8 mouse cellular contexts compared by ENCODE assay signal in the genomic region with DNA sequence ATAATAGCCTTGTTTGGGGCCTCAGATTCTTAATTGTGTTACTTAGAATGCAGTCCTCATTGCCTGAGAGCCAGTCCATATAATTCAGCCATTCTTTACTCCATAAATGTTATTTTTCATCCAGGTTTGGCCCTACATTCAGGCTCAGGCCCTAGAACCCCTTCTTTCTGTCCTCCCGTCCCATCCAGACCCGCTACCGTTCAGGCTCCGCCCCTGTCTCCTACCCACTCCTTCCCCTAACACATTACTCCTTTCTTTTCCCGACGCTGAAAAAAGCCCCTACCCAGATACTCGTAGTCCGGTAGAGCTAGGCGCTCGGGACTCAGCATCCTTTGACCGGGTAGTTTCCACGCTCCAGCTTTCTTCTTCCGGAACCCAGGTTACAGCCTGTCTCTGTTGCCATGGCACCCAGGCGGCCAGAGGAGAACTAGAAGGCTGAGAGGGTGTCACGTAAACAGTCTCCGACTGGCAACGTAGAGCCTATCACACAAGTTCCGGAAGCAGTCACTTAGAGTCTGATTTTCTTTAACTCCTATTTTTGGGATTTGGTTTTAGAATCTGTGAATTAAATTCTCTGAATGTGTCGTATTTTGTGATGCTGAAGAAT. TPM values are rescaled to one million over a fixed set of nuclear protein-coding genes. Genes with fewer than 3 reads are reported as not detected.
A peak's percentile ranks its signal among the peaks of the same experiment; 100 is the strongest.
DNase-seq lines count a peak whose midpoint lies in the region; ATAC-seq and TF ChIP-seq lines count a peak whose summit lies in the region.

A gene (minus strand): TSS at position 419 of the 607 bp plus-strand sequence.

- WGBS in cerebellum, adult 2 months: under 1% methylated on average over 19 of the region's 19 CpGs
- WGBS in forebrain, postnatal 0 days: under 1% methylated on average over 19 of the region's 19 CpGs
- WGBS in lung, adult 2 months: 2% methylated on average over 19 of the region's 19 CpGs
- WGBS in neural tube, embryonic 15.5 days: 1% methylated on average over 19 of the region's 19 CpGs

- no peaks in the 10 kb centered on the region for H3K27me3 ChIP-seq in cerebellum, adult 2 months (ENCODE audit: control insufficient read depth, insufficient read depth, low read length)
- no peaks in the 10 kb centered on the region for H3K27me3 ChIP-seq in forebrain, postnatal 0 days (ENCODE audit: insufficient read depth, low read length)
- H3K27me3 ChIP-seq in neural tube, embryonic 15.5 days (replicated peaks): no peaks in the 10 kb centered on the region

- no peaks in the 10 kb centered on the region for H3K9me3 ChIP-seq in forebrain, postnatal 0 days (ENCODE audit: low read length)
- H3K9me3 ChIP-seq in neural tube, embryonic 15.5 days (replicated peaks): no peaks in the 10 kb centered on the region

- intact Hi-C loops in heart, postnatal 36 days (cut with DNase I): no loop called here

- no peak for TF ChIP-seq CTCF in cerebellum, adult 2 months (IDR thresholded peaks at IDR 0.05; ENCODE audit: borderline replicate concordance, insufficient read depth, low read depth, low read length)
- no peak for TF ChIP-seq CTCF in forebrain, postnatal 0 days (IDR thresholded peaks at IDR 0.05; ENCODE audit: low read depth)
- no peak for TF ChIP-seq CTCF in layer of hippocampus, adult 2 months (conservative IDR thresholded peaks at IDR 0.05)
- no peak for TF ChIP-seq CTCF in lung, adult 2 months (IDR thresholded peaks at IDR 0.05; ENCODE audit: insufficient read depth, low read length)

- DNase-seq in MEL-GATA-1-ER (ENCODE audit: extremely low read depth, low read depth): peak; percentile 88
- DNase-seq in cerebellum, adult 2 months: peak; percentile 88 to 92
- DNase-seq in forebrain, postnatal 0 days: peak; percentile 95
- DNase-seq in heart, postnatal 36 days: peak; percentile 82 to 83
- DNase-seq in layer of hippocampus, adult 2 months (ENCODE audit: low spot score in 2 of 2): peak; percentile 88
- DNase-seq in lung, adult 2 months: peak; percentile 80
- peak; percentile 91 for DNase-seq in testis, postnatal 10 days (ENCODE audit: low spot score)

- no peaks in the 10 kb centered on the region for H3K4me1 ChIP-seq in cerebellum, adult 2 months (ENCODE audit: control insufficient read depth, insufficient read depth, low read length)
- peaks cover 7% of the 10 kb centered on the region for H3K4me1 ChIP-seq in forebrain, postnatal 0 days (ENCODE audit: insufficient read depth)
- H3K4me1 ChIP-seq in lung, adult 2 months (ENCODE audit: control insufficient read depth, insufficient read depth, low read length): peaks cover 7% of the 10 kb centered on the region
- peaks cover 14% of the 10 kb centered on the region for H3K4me1 ChIP-seq in neural tube, embryonic 15.5 days

- peak; percentile 32; the same call in 1 of the 2 replicates for TF ChIP-seq POLR2A in cerebellum, adult 2 months (IDR thresholded peaks at IDR 0.05; ENCODE audit: borderline replicate concordance, insufficient read depth, low read length)
- no peak for TF ChIP-seq POLR2A in lung, adult 2 months (IDR thresholded peaks at IDR 0.05; ENCODE audit: borderline replicate concordance, extremely low read depth, low read depth, low read length)

- peak within 1 kb of the TSS; percentile 56 for H3K4me2 ChIP-seq in forebrain, postnatal 0 days (ENCODE audit: low read depth)
- peak within 1 kb of the TSS; percentile 63 for H3K4me2 ChIP-seq in neural tube, embryonic 15.5 days

- H3K27ac ChIP-seq in cerebellum, adult 2 months (ENCODE audit: insufficient read depth, low read length): no peak within 1 kb of the TSS
- H3K27ac ChIP-seq in forebrain, postnatal 0 days (ENCODE audit: low read depth, low read length): peak within 1 kb of the TSS; percentile 75
- H3K27ac ChIP-seq in layer of hippocampus, adult 2 months: peak within 1 kb of the TSS; percentile 88
- peak within 1 kb of the TSS; percentile 85 for H3K27ac ChIP-seq in neural tube, embryonic 15.5 days (replicated peaks)

- no peaks in the 10 kb centered on the region for H3K36me3 ChIP-seq in forebrain, postnatal 0 days (ENCODE audit: insufficient read depth)
- no peaks in the 10 kb centered on the region for H3K36me3 ChIP-seq in neural tube, embryonic 15.5 days

- peak; percentile 100 for ATAC-seq in forebrain, postnatal 0 days
- ATAC-seq in neural tube, embryonic 15.5 days (ENCODE audit: low FRiP score): peak; percentile 97

- H3K4me3 ChIP-seq in cerebellum, adult 2 months (replicated peaks; ENCODE audit: insufficient read depth, low read depth, low read length): peak within 1 kb of the TSS; percentile 89
- peak within 1 kb of the TSS; percentile 76 for H3K4me3 ChIP-seq in forebrain, postnatal 0 days (ENCODE audit: low read depth, low read length)
- peak within 1 kb of the TSS; percentile 97 for H3K4me3 ChIP-seq in layer of hippocampus, adult 2 months
- peak within 1 kb of the TSS; percentile 78 for H3K4me3 ChIP-seq in lung, adult 2 months (replicated peaks; ENCODE audit: extremely low read depth, low read depth, low read length)
- peak within 1 kb of the TSS; percentile 84 for H3K4me3 ChIP-seq in neural tube, embryonic 15.5 days (replicated peaks)

- H3K9ac ChIP-seq in forebrain, postnatal 0 days: peak within 1 kb of the TSS; percentile 71
- peak within 1 kb of the TSS; percentile 73 for H3K9ac ChIP-seq in neural tube, embryonic 15.5 days (replicated peaks)

RNA-seq across cellular contexts. Expression of the gene that starts here (rescaled TPM):
- 103 and 106 TPM in 2 replicates for polyA plus RNA-seq in cerebellum, adult 2 months (2012; rRNA removed)
- 127 and 147 TPM in 2 replicates for total RNA-seq in forebrain, postnatal 0 days (2014; rRNA removed)
- polyA plus RNA-seq in forebrain, postnatal 0 days (2015; fragmentation: Nextera tagmentation; extraction: Ambion mirVana): 165 and 182 TPM in 2 replicates
- 10 to 100 TPM in 1 of 2 experiments, 1 to 10 TPM in 1; 9.4 to 12.1 TPM for total RNA-seq in heart, postnatal 36 days (2021)
- total RNA-seq in layer of hippocampus, adult 2 months (2021): 100 to 1,000 TPM; 110 to 122 TPM
- polyA plus RNA-seq in lung, adult 2 months (2012; rRNA removed): 19.2 and 27.0 TPM in 2 replicates
- 133 and 141 TPM in 2 replicates for polyA plus RNA-seq in neural tube, embryonic 15.5 days (2015; fragmentation: Nextera tagmentation; extraction: Ambion mirVana)
